Mouse (Mus musculus) testis, adult 2 months (tissue): ENCODE measurements around the gene Calm1. TPM values are rescaled to one million over a fixed set of nuclear protein-coding genes. Genes with fewer than 3 reads are reported as not detected.

Source experiments
- H3K27ac ChIP-seq: fragments of 200-500 bp; 2 replicates; pipeline ENCODE4 v1.5.1; 2012; ENCODE audit warnings: low read depth, low read length; ENCODE audit not compliant: control insufficient read depth, insufficient read depth
- H3K27me3 ChIP-seq: fragments of 200-500 bp; 2 replicates; pipeline ENCODE4 v1.6.1; 2012; ENCODE audit warnings: mild to moderate bottlenecking, low read length, moderate library complexity; ENCODE audit not compliant: control insufficient read depth, insufficient read depth
- H3K36me3 ChIP-seq: fragments of 200-500 bp; 2 replicates; pipeline ENCODE4 v1.6.1; 2012; ENCODE audit warnings: mild to moderate bottlenecking, low read length; ENCODE audit not compliant: control insufficient read depth, insufficient read depth
- H3K4me1 ChIP-seq: fragments of 200-500 bp; 2 replicates; pipeline ENCODE4 v1.6.1; 2012; ENCODE audit warnings: low read length; ENCODE audit not compliant: control insufficient read depth, insufficient read depth
- H3K4me3 ChIP-seq: fragments of 200-500 bp; 2 replicates; pipeline ENCODE4 v1.5.1; 2012; ENCODE audit warnings: low read depth, mild to moderate bottlenecking, low read length, moderate library complexity, mixed read lengths; ENCODE audit not compliant: control insufficient read depth
- CTCF ChIP-seq: fragments of 200-500 bp; IDR thresholded peaks from 2 replicates; pipeline ENCODE4 v1.5.1; 2012; ENCODE audit warnings: low read depth, mild to moderate bottlenecking, inconsistent platforms, low read length, moderate library complexity; ENCODE audit not compliant: control insufficient read depth, insufficient read depth, insufficient replicate concordance
- POLR2A ChIP-seq: fragments of 200-500 bp; IDR thresholded peaks from 2 replicates; pipeline ENCODE4 v1.6.1; 2012; ENCODE audit warnings: low read depth, mild to moderate bottlenecking, inconsistent platforms, low read length, moderate library complexity; ENCODE audit not compliant: control insufficient read depth
- polyA plus RNA-seq: library from polyadenylated mRNA; depleted of rRNA; stranded (reverse); fragments of >200 nt; gene quantifications from 2 replicates; pipeline ENCODE4 v1.2.3, GENCODE M21; 2012; rRNA removed

The Calm1 gene
- polyA plus RNA-seq, result 331 and 365 TPM in 2 replicates

DNA sequence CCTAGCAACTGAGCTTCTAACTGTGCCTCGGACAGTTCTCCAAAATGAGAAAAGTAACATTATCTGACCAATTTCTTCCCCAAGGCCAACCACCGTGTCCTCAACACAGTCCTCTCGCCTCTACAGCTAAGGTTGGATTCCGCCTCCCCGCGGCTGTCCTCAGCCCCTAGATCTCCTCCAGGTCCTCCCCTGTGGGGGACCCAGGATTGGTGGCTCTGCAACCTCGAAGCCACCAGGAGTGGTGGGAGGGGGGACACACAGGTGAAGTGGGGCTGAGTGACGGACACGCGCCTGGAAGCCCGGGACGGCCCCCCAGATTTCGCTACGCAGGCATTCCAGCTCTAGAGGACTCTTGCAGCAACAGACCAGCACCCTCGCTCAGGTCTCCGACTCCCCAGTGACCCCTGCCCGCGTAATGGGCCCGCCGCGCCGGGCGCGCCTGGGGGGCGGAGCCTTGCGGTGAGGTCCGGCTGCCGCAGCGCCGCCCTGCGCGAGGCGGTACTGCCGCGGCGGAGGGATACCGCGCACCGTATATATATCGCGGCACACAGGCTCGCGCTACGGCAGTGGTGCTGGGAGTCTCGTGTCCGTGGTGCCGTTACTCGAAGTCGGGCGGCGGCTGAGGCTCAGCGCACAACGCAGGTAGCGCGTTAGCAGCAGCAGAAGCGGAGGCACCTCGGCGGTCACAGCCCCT, at the start of gene Calm1:
Gene Calm1, plus strand, starts transcription at position 469 of the 694 bp plus-strand sequence.
- peak within 1 kb of the TSS; percentile 95 for H3K27ac ChIP-seq

DNA sequence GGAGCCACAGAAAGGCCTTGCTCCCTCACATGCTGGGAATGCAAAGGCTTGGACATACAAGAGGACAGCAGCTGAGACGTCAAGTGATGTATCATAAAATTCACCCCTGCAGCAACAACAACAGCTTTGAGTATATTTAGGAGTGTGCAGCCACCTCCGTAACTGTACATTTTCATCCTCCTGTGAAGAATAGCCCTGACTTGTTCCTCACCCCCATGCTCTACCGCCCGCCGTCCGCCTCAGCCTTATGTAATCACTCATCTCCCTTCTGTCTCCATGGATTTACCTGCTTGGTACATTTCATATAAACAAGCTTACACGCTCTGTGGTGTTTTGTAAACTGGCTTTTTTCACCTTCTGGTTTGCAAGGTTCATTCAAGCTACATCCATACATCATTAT, 46.8 kb upstream of the Calm1 start:
- no peaks in the 10 kb centered on the region for H3K4me1 ChIP-seq
- H3K27ac ChIP-seq, result no peak overlapping the region
- TF ChIP-seq CTCF (no peak), POLR2A (no peak)
- H3K4me3 ChIP-seq, result no peak overlapping the region
- H3K36me3 ChIP-seq, result no peaks in the 10 kb centered on the region; the same call in 1 of the 2 replicates
- no peaks in the 10 kb centered on the region for H3K27me3 ChIP-seq

More for the DNA sequence above, at the start of gene Calm1:
- Histone ChIP-seq H3K27me3 (no peaks in the 10 kb centered on the region), H3K36me3 (peaks cover 6% of the 10 kb centered on the region), H3K4me3 (peak within 1 kb of the TSS; percentile 90), H3K4me1 (peaks cover 10% of the 10 kb centered on the region)
- TF ChIP-seq CTCF (peak; percentile 22; the same call in 1 of the 2 replicates), POLR2A (peak; percentile 100)

DNA sequence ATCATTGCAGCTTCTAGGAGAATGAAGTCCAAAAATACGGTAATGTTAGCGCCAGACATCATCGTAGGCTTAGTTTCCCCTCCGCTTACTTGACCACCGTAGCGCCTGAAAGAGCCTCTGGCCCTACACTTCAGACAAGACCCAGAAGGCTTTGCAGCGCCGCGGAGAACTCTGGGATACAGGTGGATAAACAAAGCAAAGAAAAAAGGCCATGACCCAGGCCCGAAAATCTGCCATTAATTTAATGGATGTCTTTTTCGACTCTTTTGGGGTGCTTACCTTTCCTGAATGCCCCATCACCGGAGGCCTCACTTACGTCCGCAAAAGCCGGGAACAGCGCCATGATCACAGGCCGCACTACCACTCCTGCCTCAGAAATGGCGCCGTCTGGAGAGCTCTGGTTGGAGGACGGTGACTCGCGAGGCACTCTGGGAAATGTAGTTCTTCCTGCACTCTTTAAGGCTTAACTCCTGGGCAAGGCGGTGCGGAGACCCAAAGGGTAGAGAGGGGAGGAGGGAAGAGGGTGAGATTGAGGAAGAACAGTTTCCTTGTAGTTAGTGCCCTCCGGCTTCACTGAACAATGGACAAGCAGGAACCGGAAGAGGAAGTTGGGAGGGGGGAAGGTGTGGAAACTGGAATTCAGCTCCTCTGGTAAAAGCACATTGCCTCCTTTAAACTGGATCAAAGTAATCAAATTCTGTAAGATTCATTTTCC, 39.8 kb upstream of the Calm1 start, which contains the start of gene Nrde2:
Gene Nrde2, minus strand, starts transcription at position 393 of the 715 bp plus-strand sequence.
- Histone ChIP-seq H3K27me3 (no peaks in the 10 kb centered on the region), H3K4me1 (no peaks in the 10 kb centered on the region; the same call in none of the 2 replicates), H3K27ac (peak within 1 kb of the TSS; percentile 83), H3K36me3 (no peaks in the 10 kb centered on the region; the same call in 1 of the 2 replicates), H3K4me3 (peak within 1 kb of the TSS; percentile 93)
- TF ChIP-seq CTCF (no peak), POLR2A (peak; percentile 64)

DNA sequence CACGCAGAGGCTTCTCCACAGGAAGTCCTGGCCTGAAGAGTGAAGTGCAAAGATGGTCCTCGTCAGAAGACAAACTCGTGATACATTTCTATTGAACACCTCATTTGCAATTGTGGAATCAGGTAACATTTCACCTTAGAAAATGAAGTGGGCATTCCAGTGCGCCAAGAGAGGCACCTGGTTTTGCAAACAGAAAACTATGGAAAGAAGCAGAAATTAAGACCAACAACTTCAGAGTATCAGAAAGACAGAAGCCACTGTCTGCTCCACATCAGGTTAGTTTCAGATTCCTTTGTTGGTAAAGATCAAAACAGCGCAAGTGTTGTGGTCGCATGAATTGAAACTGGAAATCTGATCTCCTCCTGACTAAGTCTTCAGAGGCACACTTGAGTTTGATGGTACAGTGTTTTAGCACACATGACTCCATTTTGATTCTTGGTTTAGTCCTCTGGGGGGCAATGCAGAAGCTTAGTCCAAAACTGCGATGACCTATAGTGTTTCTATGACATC, 34.2 kb upstream of the Calm1 start:
- Histone ChIP-seq H3K27ac (no peak overlapping the region), H3K4me1 (peaks cover 11% of the 10 kb centered on the region), H3K36me3 (no peaks in the 10 kb centered on the region), H3K4me3 (no peak overlapping the region), H3K27me3 (no peaks in the 10 kb centered on the region)
- TF ChIP-seq CTCF, result no peak
- TF ChIP-seq POLR2A, result no peak

DNA sequence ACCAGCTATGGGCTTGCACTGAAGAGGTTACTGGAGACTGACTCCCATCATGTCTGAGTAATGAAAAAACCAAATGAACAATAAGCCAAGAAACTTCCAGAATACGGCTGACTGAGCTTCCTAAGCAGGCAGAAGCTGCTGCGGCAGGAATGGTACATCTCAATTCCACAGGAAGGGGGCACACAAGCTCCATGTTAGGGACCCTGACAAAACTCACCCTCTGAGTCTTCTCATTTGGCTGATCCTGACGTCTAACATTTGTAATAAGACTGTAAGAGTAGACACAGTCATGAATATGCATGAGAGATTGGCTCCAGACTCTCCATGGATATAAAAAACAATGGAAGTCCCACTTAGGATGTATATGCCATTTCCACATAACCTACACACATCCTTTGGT, 33.1 kb upstream of the Calm1 start:
- TF ChIP-seq POLR2A (no peak), CTCF (peak; percentile 16; the same call in 1 of the 2 replicates)
- no peak overlapping the region for H3K27ac ChIP-seq

DNA sequence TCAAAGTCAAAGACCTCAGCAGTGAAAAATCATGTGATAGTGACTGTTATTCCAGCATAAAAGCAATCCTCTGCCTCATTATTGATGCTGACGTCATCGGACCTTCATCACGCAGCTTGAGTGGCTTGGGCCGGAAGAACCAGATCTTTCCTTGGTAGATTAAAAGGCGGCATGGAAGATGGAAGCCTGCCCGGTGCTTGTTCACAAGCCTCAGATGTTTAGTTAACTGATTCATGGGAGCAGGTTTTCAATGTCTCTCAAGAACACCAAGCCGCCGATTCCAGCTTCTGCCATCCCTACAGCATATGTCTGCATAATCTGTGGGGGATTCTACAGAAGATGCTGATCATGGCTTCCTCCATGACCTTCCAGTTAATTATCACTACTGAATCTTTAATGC, 32.3 kb upstream of the Calm1 start:
- Histone ChIP-seq H3K27ac (no peak overlapping the region), H3K4me1 (peaks cover 11% of the 10 kb centered on the region), H3K27me3 (no peaks in the 10 kb centered on the region), H3K36me3 (no peaks in the 10 kb centered on the region), H3K4me3 (no peak overlapping the region)
- TF ChIP-seq POLR2A (no peak), CTCF (no peak)

More for the DNA sequence above, 33.1 kb upstream of the Calm1 start:
- H3K4me1 ChIP-seq, result peaks cover 11% of the 10 kb centered on the region
- no peak overlapping the region for H3K4me3 ChIP-seq
- H3K27me3 ChIP-seq, result no peaks in the 10 kb centered on the region
- H3K36me3 ChIP-seq, result no peaks in the 10 kb centered on the region

DNA sequence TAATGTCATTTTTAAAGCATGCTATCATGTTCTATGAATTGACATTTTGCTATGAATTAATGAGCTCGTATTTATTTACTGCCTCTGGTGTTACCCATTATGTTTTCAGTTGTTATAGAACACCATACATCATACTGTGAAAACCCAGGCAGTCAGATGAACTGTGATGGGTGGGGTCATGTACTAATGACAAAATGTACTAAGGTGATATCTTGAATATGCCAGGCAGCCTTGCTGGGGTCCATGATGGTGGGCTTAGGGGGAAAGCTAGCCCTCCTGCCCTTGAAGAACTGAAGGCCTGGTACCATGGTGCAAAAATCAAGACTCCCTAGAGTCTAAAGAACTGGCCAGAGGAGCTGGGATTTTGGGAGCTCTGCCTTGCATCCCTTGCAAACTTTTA, 31.7 kb upstream of the Calm1 start:
- no peaks in the 10 kb centered on the region for H3K36me3 ChIP-seq
- no peaks in the 10 kb centered on the region for H3K27me3 ChIP-seq
- TF ChIP-seq POLR2A (no peak), CTCF (no peak)
- H3K27ac ChIP-seq, result peak overlapping the region; percentile 54
- H3K4me3 ChIP-seq, result no peak overlapping the region
- H3K4me1 ChIP-seq, result peaks cover 11% of the 10 kb centered on the region
